Mouse (Mus musculus): Measurements from ENCODE around the gene Sh3bp5. TPM values are rescaled to one million over a fixed set of nuclear protein-coding genes. Genes with fewer than 3 reads are reported as not detected.

The Sh3bp5 gene
- polyA plus RNA-seq, 1 experiment from 2014 or later: 155 TPM

GRCm38 (mm10) chr14:31364589-31364988 is 71.3 kb downstream of the Sh3bp5 start:
- Histone ChIP-seq H3K9me3 (ENCODE audit: control insufficient read depth, low read length) (no peaks in the 10 kb centered on the region), H3K27me3 (replicated peaks; ENCODE audit: control insufficient read depth, insufficient read depth, low read length) (no peaks in the 10 kb centered on the region), H3K36me3 (ENCODE audit: control insufficient read depth, insufficient read depth, low read length) (peaks cover 34% of the 10 kb centered on the region), H3K4me3 (ENCODE audit: low read length) (no peak overlapping the region), H3K4me2 (ENCODE audit: low read length) (no peak overlapping the region), H3K4me1 (ENCODE audit: control insufficient read depth, insufficient read depth, low read depth, low read length) (no peaks in the 10 kb centered on the region), H3K9ac (ENCODE audit: low read depth, low read length) (no peak overlapping the region), H3K27ac (ENCODE audit: low read depth, low read length) (no peak overlapping the region)
- ATAC-seq: no peak
- 97% methylated on average over 4 of the region's 4 CpGs for whole genome bisulfite sequencing

- H3K27ac ChIP-seq (ENCODE audit: low read depth, low read length): no peak overlapping the region
- H3K27me3 ChIP-seq (replicated peaks; ENCODE audit: control insufficient read depth, insufficient read depth, low read length): no peaks in the 10 kb centered on the region
- 94% methylated on average over 2 of the region's 2 CpGs for WGBS
- H3K36me3 ChIP-seq (ENCODE audit: control insufficient read depth, insufficient read depth, low read length): peaks cover 35% of the 10 kb centered on the region
- no peaks in the 10 kb centered on the region for H3K4me1 ChIP-seq (ENCODE audit: control insufficient read depth, insufficient read depth, low read depth, low read length)
- no peak for ATAC-seq
- no peaks in the 10 kb centered on the region for H3K9me3 ChIP-seq (ENCODE audit: control insufficient read depth, low read length)
- H3K4me2 ChIP-seq (ENCODE audit: low read length): no peak overlapping the region
- no peak overlapping the region for H3K9ac ChIP-seq (ENCODE audit: low read depth, low read length)
- no peak overlapping the region for H3K4me3 ChIP-seq (ENCODE audit: low read length)
Observed at GRCm38 (mm10) chr14:31362236-31362635, 73.6 kb downstream of the Sh3bp5 start.

DNA sequence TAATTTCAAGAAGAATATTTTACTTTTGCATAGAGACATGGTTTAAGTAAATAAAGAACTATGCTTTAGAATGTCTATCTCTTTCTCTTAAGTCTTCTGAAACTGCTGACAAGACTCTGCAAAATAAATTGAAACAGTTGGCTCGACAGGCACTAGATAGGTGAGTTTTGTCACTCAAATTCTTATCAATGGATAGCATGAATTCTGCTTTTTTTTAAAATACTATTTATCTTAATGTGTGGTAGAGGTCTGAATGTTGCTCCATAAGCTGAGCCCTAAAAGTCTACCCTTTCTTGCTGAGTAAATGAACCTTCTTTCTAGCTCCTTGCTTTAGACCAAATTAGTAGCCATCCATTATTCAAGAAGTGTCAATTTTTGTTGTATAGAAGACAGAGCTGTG is 90.5 kb downstream of the Sh3bp5 start:
- Histone ChIP-seq H3K27ac (ENCODE audit: low read depth, low read length) (no peak overlapping the region), H3K9me3 (ENCODE audit: control insufficient read depth, low read length) (no peaks in the 10 kb centered on the region), H3K4me3 (ENCODE audit: low read length) (no peak overlapping the region), H3K4me1 (ENCODE audit: control insufficient read depth, insufficient read depth, low read depth, low read length) (no peaks in the 10 kb centered on the region), H3K36me3 (ENCODE audit: control insufficient read depth, insufficient read depth, low read length) (peaks cover 16% of the 10 kb centered on the region), H3K27me3 (replicated peaks; ENCODE audit: control insufficient read depth, insufficient read depth, low read length) (no peaks in the 10 kb centered on the region), H3K4me2 (ENCODE audit: low read length) (no peak overlapping the region), H3K9ac (ENCODE audit: low read depth, low read length) (no peak overlapping the region)
- WGBS: 98% methylated on average over 1 of the region's 1 CpGs
- no peak for ATAC-seq

- Histone ChIP-seq H3K36me3 (ENCODE audit: control insufficient read depth, insufficient read depth, low read length) (peaks cover 16% of the 10 kb centered on the region), H3K4me1 (ENCODE audit: control insufficient read depth, insufficient read depth, low read depth, low read length) (peaks cover 7% of the 10 kb centered on the region), H3K4me2 (ENCODE audit: low read length) (no peak overlapping the region), H3K27me3 (replicated peaks; ENCODE audit: control insufficient read depth, insufficient read depth, low read length) (no peaks in the 10 kb centered on the region), H3K9ac (ENCODE audit: low read depth, low read length) (no peak overlapping the region), H3K27ac (ENCODE audit: low read depth, low read length) (no peak overlapping the region), H3K9me3 (ENCODE audit: control insufficient read depth, low read length) (no peaks in the 10 kb centered on the region), H3K4me3 (ENCODE audit: low read length) (no peak overlapping the region)
- no peak for ATAC-seq
- 85% methylated on average over 8 of the region's 8 CpGs for WGBS
Observed at GRCm38 (mm10) chr14:31343241-31343640, 92.6 kb downstream of the Sh3bp5 start.

- H3K4me1 ChIP-seq (ENCODE audit: control insufficient read depth, insufficient read depth, low read depth, low read length): peaks cover 21% of the 10 kb centered on the region
- H3K9me3 ChIP-seq (ENCODE audit: control insufficient read depth, low read length): no peaks in the 10 kb centered on the region
- ATAC-seq: no peak
- no peak overlapping the region; the same call in 1 of the 2 replicates for H3K9ac ChIP-seq (ENCODE audit: low read depth, low read length)
- no peak overlapping the region for H3K27ac ChIP-seq (ENCODE audit: low read depth, low read length)
- H3K36me3 ChIP-seq (ENCODE audit: control insufficient read depth, insufficient read depth, low read length): peaks cover 4% of the 10 kb centered on the region; the same call in 1 of the 2 replicates
- peak overlapping the region; percentile 93 for H3K4me3 ChIP-seq (ENCODE audit: low read length)
- H3K27me3 ChIP-seq (replicated peaks; ENCODE audit: control insufficient read depth, insufficient read depth, low read length): no peaks in the 10 kb centered on the region
- peak overlapping the region; percentile 73 for H3K4me2 ChIP-seq (ENCODE audit: low read length)
Observed at GRCm38 (mm10) chr14:31337947-31338346, 97.9 kb downstream of the Sh3bp5 start.

GRCm38 (mm10) chr14:31337406-31337805 is 98.5 kb downstream of the Sh3bp5 start:
- Histone ChIP-seq H3K27ac (ENCODE audit: low read depth, low read length) (peak overlapping the region; percentile 95), H3K36me3 (ENCODE audit: control insufficient read depth, insufficient read depth, low read length) (0 out of 2 replicates have a peak, but pooled peaks cover 3% of the 10 kb centered on the region), H3K9ac (ENCODE audit: low read depth, low read length) (peak overlapping the region; percentile 96), H3K4me3 (ENCODE audit: low read length) (peak overlapping the region; percentile 93), H3K4me2 (ENCODE audit: low read length) (peak overlapping the region; percentile 73), H3K27me3 (replicated peaks; ENCODE audit: control insufficient read depth, insufficient read depth, low read length) (no peaks in the 10 kb centered on the region), H3K4me1 (ENCODE audit: control insufficient read depth, insufficient read depth, low read depth, low read length) (peaks cover 21% of the 10 kb centered on the region), H3K9me3 (ENCODE audit: control insufficient read depth, low read length) (no peaks in the 10 kb centered on the region)
- ATAC-seq: no peak
- 44% methylated on average over 7 of the region's 7 CpGs for WGBS

DNA sequence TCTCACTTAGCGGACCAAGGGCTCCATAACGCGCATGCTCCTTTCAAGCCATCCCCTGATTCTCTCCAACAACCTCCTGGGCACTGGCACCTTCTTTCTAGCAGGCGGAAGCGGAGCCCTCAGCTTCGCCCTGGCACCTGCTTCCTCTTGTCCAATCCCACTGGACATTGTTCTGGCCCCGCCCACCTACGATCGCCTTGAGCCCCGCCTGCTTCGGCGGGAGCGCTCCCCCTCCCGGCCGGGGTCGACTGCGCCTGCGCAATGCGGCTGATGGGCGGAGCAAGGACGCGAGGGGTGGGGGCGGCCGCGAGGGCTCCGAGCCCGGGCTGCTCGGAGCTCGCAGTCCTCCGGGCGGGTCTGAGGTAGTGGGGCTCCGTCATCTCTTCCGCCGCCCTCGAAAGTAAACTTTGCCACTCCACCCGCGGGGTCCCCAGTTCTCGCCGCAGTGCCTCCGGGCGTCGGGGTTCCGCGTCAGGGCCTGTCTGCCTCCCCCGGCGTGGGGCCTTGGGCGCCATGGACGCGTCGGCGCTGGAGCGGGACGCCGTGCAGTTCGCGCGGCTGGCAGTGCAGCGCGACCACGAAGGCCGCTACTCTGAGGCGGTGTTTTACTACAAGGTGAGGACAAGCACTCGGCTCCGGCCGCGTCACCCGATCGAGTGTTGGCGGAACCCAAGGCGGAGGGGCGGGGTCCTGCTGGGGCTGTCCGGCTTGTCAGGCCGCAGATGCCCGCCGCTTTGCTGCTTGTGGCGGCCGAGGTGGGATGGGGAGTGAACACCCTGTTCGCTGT is 99.3 kb downstream of the Sh3bp5 start, which contains the start of gene Capn7:
Gene Capn7 (plus strand): TSS at position 270 of the 787 bp plus-strand sequence.
- peak within 1 kb of the TSS; percentile 96 for H3K9ac ChIP-seq (ENCODE audit: low read depth, low read length)
- peak within 1 kb of the TSS; percentile 95 for H3K27ac ChIP-seq (ENCODE audit: low read depth, low read length)
- H3K4me1 ChIP-seq (ENCODE audit: control insufficient read depth, insufficient read depth, low read depth, low read length): peaks cover 21% of the 10 kb centered on the region
- H3K4me3 ChIP-seq (ENCODE audit: low read length): peak within 1 kb of the TSS; percentile 93
- 0 out of 2 replicates have a peak, but pooled peaks cover 3% of the 10 kb centered on the region for H3K36me3 ChIP-seq (ENCODE audit: control insufficient read depth, insufficient read depth, low read length)
- peak within 1 kb of the TSS; percentile 73 for H3K4me2 ChIP-seq (ENCODE audit: low read length)
- H3K27me3 ChIP-seq (replicated peaks; ENCODE audit: control insufficient read depth, insufficient read depth, low read length): no peaks in the 10 kb centered on the region
- no peaks in the 10 kb centered on the region for H3K9me3 ChIP-seq (ENCODE audit: control insufficient read depth, low read length)
- under 1% methylated on average over 74 of the region's 78 CpGs for WGBS
- ATAC-seq: peak; percentile 98

GRCm38 (mm10) chr14:31335765-31336164 is 100.1 kb downstream of the Sh3bp5 start:
- H3K4me3 ChIP-seq (ENCODE audit: low read length): peak overlapping the region; percentile 93
- peak overlapping the region; percentile 96; the same call in 1 of the 2 replicates for H3K9ac ChIP-seq (ENCODE audit: low read depth, low read length)
- peaks cover 21% of the 10 kb centered on the region for H3K4me1 ChIP-seq (ENCODE audit: control insufficient read depth, insufficient read depth, low read depth, low read length)
- no peak for ATAC-seq
- H3K27me3 ChIP-seq (replicated peaks; ENCODE audit: control insufficient read depth, insufficient read depth, low read length): no peaks in the 10 kb centered on the region
- no peaks in the 10 kb centered on the region for H3K9me3 ChIP-seq (ENCODE audit: control insufficient read depth, low read length)
- WGBS: 45% methylated on average over 3 of the region's 3 CpGs
- 0 out of 2 replicates have a peak, but pooled peaks cover 3% of the 10 kb centered on the region for H3K36me3 ChIP-seq (ENCODE audit: control insufficient read depth, insufficient read depth, low read length)
- H3K27ac ChIP-seq (ENCODE audit: low read depth, low read length): peak overlapping the region; percentile 78
- peak overlapping the region; percentile 73 for H3K4me2 ChIP-seq (ENCODE audit: low read length)

- 75% methylated on average over 4 of the region's 4 CpGs for WGBS
- Histone ChIP-seq H3K4me3 (ENCODE audit: low read length) (no peak overlapping the region), H3K4me1 (ENCODE audit: control insufficient read depth, insufficient read depth, low read depth, low read length) (peaks cover 5% of the 10 kb centered on the region), H3K27me3 (replicated peaks; ENCODE audit: control insufficient read depth, insufficient read depth, low read length) (no peaks in the 10 kb centered on the region), H3K27ac (ENCODE audit: low read depth, low read length) (no peak overlapping the region), H3K4me2 (ENCODE audit: low read length) (no peak overlapping the region), H3K36me3 (ENCODE audit: control insufficient read depth, insufficient read depth, low read length) (no peaks in the 10 kb centered on the region), H3K9ac (ENCODE audit: low read depth, low read length) (no peak overlapping the region), H3K9me3 (ENCODE audit: control insufficient read depth, low read length) (no peaks in the 10 kb centered on the region)
- no peak for ATAC-seq
Observed at GRCm38 (mm10) chr14:31330957-31331356, 104.9 kb downstream of the Sh3bp5 start.
